Mouse (Mus musculus): ENCODE results near the gene Dnah2. TPM values are rescaled to one million over a fixed set of nuclear protein-coding genes. Genes with fewer than 3 reads are reported as not detected.

The Dnah2 gene
- polyA plus RNA-seq, 1 experiment from 2014 or later: 1.3 TPM

DNA sequence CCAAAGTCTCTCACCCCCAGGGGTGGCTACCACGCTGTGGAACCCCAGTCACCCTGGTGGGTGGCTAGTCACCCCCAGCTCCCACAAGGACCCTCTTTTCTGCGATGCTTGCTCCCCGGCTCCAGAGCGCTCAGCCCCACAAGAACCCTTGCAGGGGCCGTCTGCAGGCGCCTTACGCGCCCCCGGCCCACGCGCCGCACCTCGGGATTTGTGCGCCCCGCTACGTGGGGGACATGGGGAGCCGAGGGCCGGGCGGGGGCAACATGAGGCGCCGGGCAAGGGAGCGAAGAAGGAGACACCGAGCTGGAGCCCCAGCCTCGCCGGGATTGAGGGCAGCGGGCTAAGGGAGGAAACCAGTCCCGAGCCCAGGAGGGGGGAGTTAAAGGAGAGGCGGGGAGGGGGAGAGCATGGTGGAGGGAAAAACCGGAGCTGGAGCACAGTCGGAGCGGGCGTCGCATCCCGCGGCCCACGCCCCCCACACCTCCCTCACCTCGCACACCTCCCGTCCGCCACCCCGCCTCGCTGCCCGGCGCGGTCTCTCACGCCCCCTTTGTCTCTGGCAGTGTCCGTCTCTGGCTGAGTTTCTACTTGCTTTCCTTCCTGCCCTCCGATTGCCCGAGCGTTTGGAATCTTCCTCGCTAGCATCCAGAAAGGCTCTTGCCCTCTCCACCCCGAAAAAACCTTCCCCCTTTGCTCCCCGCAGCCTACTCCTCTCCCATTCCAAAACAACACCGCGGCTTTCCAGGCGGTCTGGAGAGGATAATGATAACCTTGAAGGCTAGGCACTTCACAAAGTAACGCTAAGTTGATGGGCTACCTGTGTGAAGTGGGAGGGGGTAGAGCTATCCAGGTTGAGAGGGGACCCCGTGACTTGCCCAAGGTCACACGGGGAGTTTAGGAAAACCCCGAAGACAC lies 11.2 kb upstream of the Dnah2 start, which contains the start of gene Efnb3:
Gene Efnb3, minus strand, starts transcription at position 355 of the 915 bp plus-strand sequence.
- Histone ChIP-seq H3K4me3 (peak within 1 kb of the TSS; percentile 89), H3K36me3 (replicated peaks) (peaks cover 65% of the 10 kb centered on the region), H3K27ac (replicated peaks) (peak within 1 kb of the TSS; percentile 97), H3K4me1 (peaks cover 95% of the 10 kb centered on the region), H3K27me3 (replicated peaks; ENCODE audit: low read depth, poor library complexity, severe bottlenecking) (peaks cover 25% of the 10 kb centered on the region), H3K9me3 (no peaks in the 10 kb centered on the region)
- under 1% methylated on average over 59 of the region's 59 CpGs for WGBS
- DNase-seq (ENCODE audit: low spot score): peak; percentile 89

- Histone ChIP-seq H3K27ac (replicated peaks) (peak overlapping the region; percentile 97), H3K4me1 (peaks cover 95% of the 10 kb centered on the region), H3K36me3 (replicated peaks) (peaks cover 65% of the 10 kb centered on the region)
Observed at GRCm38 (mm10) chr11:69559183-69559582, 10.3 kb upstream of the Dnah2 start.

GRCm38 (mm10) chr11:69558756-69559155 lies 9.8 kb upstream of the Dnah2 start:
- H3K4me3 ChIP-seq: peak overlapping the region; percentile 89
- peak overlapping the region; percentile 97 for H3K27ac ChIP-seq (replicated peaks)
- WGBS: 38% methylated on average over 6 of the region's 6 CpGs
- H3K4me1 ChIP-seq: peaks cover 95% of the 10 kb centered on the region
- H3K27me3 ChIP-seq (replicated peaks; ENCODE audit: low read depth, poor library complexity, severe bottlenecking): peaks cover 25% of the 10 kb centered on the region
- DNase-seq (ENCODE audit: low spot score): no peak
- H3K36me3 ChIP-seq (replicated peaks): peaks cover 63% of the 10 kb centered on the region
- no peaks in the 10 kb centered on the region for H3K9me3 ChIP-seq

More at GRCm38 (mm10) chr11:69559183-69559582, 10.3 kb upstream of the Dnah2 start:
- WGBS: 8% methylated on average over 5 of the region's 5 CpGs
- no peak for DNase-seq (ENCODE audit: low spot score)
- H3K9me3 ChIP-seq: no peaks in the 10 kb centered on the region
- peaks cover 25% of the 10 kb centered on the region for H3K27me3 ChIP-seq (replicated peaks; ENCODE audit: low read depth, poor library complexity, severe bottlenecking)
- peak overlapping the region; percentile 89 for H3K4me3 ChIP-seq

DNA sequence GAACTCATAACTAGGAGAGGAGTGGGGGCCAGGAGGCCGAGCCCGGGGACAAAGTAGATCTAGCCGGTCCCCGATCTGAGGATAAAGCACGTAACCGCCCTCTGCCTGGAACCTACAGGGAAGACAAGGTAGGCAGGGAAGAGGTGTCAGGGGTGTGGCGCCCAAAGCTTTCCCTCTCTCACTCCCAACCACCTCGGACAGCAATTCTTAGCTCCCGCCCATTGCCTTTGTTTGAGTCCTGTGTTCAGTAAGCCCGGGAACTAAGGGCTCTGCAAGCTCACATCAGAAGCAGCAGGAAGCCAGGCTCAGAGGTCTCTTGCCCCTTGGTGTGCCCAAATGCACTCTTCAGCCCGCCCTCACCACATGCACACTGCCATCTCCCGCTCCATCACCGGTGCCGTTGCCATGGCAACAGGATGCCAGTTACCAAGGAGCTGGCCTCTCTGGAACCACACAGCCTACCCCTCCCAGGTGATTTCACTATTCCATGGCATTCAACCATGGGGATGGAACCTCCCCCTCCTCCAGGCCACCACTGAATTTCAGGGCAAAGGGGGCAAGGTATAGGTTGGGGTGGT lies 8.6 kb upstream of the Dnah2 start:
- peak overlapping the region; percentile 89 for H3K4me3 ChIP-seq
- peak overlapping the region; percentile 49 for H3K27ac ChIP-seq (replicated peaks)
- H3K27me3 ChIP-seq (replicated peaks; ENCODE audit: low read depth, poor library complexity, severe bottlenecking): peaks cover 22% of the 10 kb centered on the region
- peaks cover 50% of the 10 kb centered on the region for H3K36me3 ChIP-seq (replicated peaks)
- no peaks in the 10 kb centered on the region for H3K9me3 ChIP-seq
- 24% methylated on average over 14 of the region's 14 CpGs for WGBS
- peak; percentile 63 for DNase-seq (ENCODE audit: low spot score)
- H3K4me1 ChIP-seq: peaks cover 95% of the 10 kb centered on the region

DNA sequence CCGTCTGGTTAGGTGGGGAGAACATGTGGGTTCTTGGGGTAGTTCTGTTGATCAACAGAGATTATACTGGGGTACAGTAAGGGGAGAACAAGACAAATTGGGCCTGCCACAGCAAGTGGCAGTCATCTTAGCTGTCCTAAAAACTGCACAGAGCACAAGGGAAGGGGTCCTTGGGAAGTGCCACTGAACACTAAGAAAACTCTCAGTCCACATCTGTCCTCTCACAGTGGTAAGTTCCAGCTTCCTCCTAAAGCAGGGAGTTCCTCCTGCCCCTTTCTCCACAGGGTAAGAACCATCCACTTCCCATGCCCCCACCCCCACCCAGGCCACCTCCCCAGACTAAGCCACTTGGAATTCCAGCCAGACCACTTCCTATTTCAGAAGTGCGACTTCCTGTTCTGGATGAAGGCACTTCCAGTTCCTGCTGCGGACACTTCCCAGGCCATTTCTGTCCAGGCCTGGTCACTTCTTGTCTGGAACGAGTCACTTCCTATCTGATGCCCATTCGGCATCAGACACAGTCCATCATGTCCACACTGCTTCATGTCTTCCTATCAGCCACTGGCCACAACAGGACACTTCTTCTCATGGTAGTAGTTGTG lies 5.7 kb upstream of the Dnah2 start:
- DNase-seq (ENCODE audit: low spot score): no peak
- peaks cover 75% of the 10 kb centered on the region for H3K4me1 ChIP-seq
- no peaks in the 10 kb centered on the region for H3K9me3 ChIP-seq
- 81% methylated on average over 5 of the region's 5 CpGs for WGBS
- H3K36me3 ChIP-seq (replicated peaks): peaks cover 33% of the 10 kb centered on the region
- peaks cover 26% of the 10 kb centered on the region for H3K27me3 ChIP-seq (replicated peaks; ENCODE audit: low read depth, poor library complexity, severe bottlenecking)
- H3K27ac ChIP-seq (replicated peaks): 0 out of 2 replicates have a peak overlapping the region, but pooled peaks have one; percentile 35
- no peak overlapping the region for H3K4me3 ChIP-seq

DNA sequence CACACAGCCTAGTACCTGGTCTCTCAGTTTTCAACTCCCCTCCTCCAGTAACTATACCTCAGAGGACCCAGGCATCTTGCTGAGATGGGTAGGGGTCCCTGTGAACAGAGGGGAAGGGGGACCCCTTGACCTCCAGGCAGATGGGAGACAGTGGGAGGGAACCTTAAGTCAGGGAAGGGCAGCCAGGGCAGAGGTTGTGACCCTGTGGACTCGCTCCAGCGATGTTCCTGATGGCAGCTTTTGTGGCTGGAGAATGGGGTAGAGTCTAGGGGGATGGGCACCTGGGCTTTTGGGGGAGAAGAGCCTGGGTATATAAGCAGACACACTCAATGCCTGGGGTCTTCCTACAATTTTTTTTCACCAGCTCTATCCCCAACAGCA lies 4.4 kb upstream of the Dnah2 start:
- 5% methylated on average over 2 of the region's 2 CpGs for WGBS
- no peak for DNase-seq (ENCODE audit: low spot score)
- H3K4me3 ChIP-seq: peak overlapping the region; percentile 39
- H3K27ac ChIP-seq (replicated peaks): peak overlapping the region; percentile 80
- peaks cover 33% of the 10 kb centered on the region for H3K36me3 ChIP-seq (replicated peaks)
- no peaks in the 10 kb centered on the region for H3K9me3 ChIP-seq
- peaks cover 75% of the 10 kb centered on the region for H3K4me1 ChIP-seq
- H3K27me3 ChIP-seq (replicated peaks; ENCODE audit: low read depth, poor library complexity, severe bottlenecking): peaks cover 39% of the 10 kb centered on the region

DNA sequence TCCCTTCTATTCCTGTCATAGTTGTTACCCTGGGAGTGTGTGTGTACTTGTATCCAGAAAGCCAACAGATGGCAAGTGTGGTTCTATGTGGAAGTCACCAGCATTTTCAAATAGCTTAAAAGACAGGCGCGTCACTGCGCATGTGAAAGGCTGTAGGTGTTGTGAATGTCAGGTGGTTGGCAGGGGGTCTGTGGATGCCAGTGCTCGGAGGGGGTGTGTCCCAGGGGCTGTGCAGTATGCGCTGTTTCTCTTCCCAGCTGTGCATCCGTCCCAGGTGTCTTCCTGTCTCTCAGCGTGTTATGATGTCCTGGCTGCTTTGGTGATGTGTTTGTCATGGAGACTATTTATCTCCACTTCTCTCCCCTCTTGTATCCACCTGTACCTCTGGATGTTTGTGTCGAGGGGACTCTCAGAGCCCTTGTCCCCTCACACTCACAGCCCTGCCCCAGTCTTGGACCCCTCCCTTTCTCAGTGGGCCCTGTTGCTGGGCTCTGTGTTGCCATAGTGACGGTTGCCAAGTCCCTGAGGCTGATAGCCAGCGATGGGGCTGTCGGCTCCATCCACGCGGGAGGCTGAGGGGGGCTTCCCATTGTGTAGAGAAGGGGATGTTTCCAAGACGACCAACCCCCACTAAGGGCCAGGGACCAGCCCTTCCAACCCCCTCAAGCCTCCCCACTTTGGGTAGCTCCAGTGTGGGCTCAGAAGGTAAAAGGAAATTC lies 3.9 kb upstream of the Dnah2 start:
- H3K27me3 ChIP-seq (replicated peaks; ENCODE audit: low read depth, poor library complexity, severe bottlenecking): peaks cover 44% of the 10 kb centered on the region
- H3K9me3 ChIP-seq: no peaks in the 10 kb centered on the region
- H3K36me3 ChIP-seq (replicated peaks): peaks cover 33% of the 10 kb centered on the region
- 20% methylated on average over 14 of the region's 14 CpGs for WGBS
- peak overlapping the region; percentile 39 for H3K4me3 ChIP-seq
- peaks cover 75% of the 10 kb centered on the region for H3K4me1 ChIP-seq
- DNase-seq (ENCODE audit: low spot score): peak; percentile 81
- H3K27ac ChIP-seq (replicated peaks): peak overlapping the region; percentile 80

- peaks cover 75% of the 10 kb centered on the region for H3K4me1 ChIP-seq
- peaks cover 23% of the 10 kb centered on the region for H3K36me3 ChIP-seq (replicated peaks)
- no peaks in the 10 kb centered on the region for H3K9me3 ChIP-seq
- DNase-seq (ENCODE audit: low spot score): no peak
- H3K27ac ChIP-seq (replicated peaks): no peak overlapping the region
- no peak overlapping the region for H3K4me3 ChIP-seq
- H3K27me3 ChIP-seq (replicated peaks; ENCODE audit: low read depth, poor library complexity, severe bottlenecking): peaks cover 34% of the 10 kb centered on the region
- WGBS: 70% methylated on average over 4 of the region's 4 CpGs
Observed at GRCm38 (mm10) chr11:69551310-69551709, 2.4 kb upstream of the Dnah2 start.

- Histone ChIP-seq H3K36me3 (replicated peaks) (no peaks in the 10 kb centered on the region), H3K4me3 (peak overlapping the region; percentile 63), H3K9me3 (no peaks in the 10 kb centered on the region), H3K27ac (replicated peaks) (peak overlapping the region; percentile 92), H3K4me1 (peaks cover 57% of the 10 kb centered on the region), H3K27me3 (replicated peaks; ENCODE audit: low read depth, poor library complexity, severe bottlenecking) (peaks cover 29% of the 10 kb centered on the region)
- WGBS: 5% methylated on average over 15 of the region's 15 CpGs
- no peak for DNase-seq (ENCODE audit: low spot score)
Observed at GRCm38 (mm10) chr11:69547071-69547470, 1.8 kb downstream of the Dnah2 start.

DNA sequence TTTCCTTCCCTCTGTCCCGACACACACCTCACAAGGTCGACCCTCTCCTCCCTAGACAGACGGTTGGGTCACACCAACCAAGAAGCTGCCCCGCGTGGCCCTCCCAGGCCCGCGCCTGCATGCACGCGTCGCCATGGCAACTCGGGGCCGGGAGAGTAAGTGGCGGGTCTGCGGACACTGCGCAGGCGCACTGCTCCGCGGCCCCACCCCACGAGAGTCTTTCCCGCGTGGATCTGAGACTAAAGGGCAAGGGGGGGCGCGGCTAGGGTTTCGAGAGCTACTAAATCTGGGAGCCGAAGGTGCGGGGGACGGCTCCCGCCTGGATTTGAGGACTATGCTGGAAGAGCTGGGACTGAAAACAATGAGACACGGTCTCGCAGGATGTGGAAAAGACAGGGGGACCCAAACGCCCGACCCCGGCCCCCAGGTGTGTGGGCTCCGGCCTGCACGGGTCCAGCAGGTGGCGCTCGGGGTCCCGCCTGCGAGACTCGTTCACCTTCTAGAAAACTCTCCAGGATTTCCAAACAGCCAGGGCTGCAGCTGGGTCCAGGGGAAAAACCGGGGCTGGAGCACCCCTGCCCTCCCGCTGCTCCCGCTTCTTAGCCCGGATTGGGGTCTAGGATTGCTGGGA lies 2.4 kb downstream of the Dnah2 start:
- peak; percentile 90 for DNase-seq (ENCODE audit: low spot score)
- peaks cover 57% of the 10 kb centered on the region for H3K4me1 ChIP-seq
- H3K27me3 ChIP-seq (replicated peaks; ENCODE audit: low read depth, poor library complexity, severe bottlenecking): peaks cover 29% of the 10 kb centered on the region
- H3K9me3 ChIP-seq: no peaks in the 10 kb centered on the region
- WGBS: under 1% methylated on average over 44 of the region's 44 CpGs
- H3K36me3 ChIP-seq (replicated peaks): no peaks in the 10 kb centered on the region
- H3K27ac ChIP-seq (replicated peaks): peak overlapping the region; percentile 92
- H3K4me3 ChIP-seq: peak overlapping the region; percentile 63

DNA sequence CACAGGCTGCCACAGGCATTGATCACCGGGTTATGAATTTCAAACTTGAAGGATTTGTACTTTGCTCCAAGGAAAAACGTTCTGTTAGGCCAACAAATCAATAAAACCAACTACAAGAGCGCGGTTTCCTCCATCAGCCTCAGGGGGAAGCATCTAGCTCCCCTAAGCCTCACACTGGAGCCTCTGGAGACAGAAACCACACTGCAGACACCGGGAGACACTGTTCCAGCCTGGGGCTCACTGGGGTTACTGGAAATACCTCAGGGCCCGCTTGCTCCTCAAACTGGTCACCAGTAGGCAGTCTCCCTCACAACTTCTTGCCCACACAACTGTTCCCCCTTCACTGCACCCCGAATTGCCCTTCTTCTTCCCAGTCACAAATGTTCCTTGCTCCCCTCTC lies 3.0 kb downstream of the Dnah2 start:
- 15% methylated on average over 7 of the region's 7 CpGs for WGBS
- Histone ChIP-seq H3K4me1 (peaks cover 57% of the 10 kb centered on the region), H3K36me3 (replicated peaks) (no peaks in the 10 kb centered on the region), H3K27ac (replicated peaks) (peak overlapping the region; percentile 92), H3K9me3 (no peaks in the 10 kb centered on the region), H3K4me3 (peak overlapping the region; percentile 63), H3K27me3 (replicated peaks; ENCODE audit: low read depth, poor library complexity, severe bottlenecking) (peaks cover 29% of the 10 kb centered on the region)
- DNase-seq (ENCODE audit: low spot score): no peak

Data from embryonic facial prominence, embryonic 10.5 days (tissue).